Mouse (Mus musculus): ENCODE measurements at regions not wholly inside any gene's neighbourhood (a gene's known extent, or its start where the extent isn't known, plus 50 kb on each side); places are given as distances from the start of the nearest gene placed in this dataset.

DNA sequence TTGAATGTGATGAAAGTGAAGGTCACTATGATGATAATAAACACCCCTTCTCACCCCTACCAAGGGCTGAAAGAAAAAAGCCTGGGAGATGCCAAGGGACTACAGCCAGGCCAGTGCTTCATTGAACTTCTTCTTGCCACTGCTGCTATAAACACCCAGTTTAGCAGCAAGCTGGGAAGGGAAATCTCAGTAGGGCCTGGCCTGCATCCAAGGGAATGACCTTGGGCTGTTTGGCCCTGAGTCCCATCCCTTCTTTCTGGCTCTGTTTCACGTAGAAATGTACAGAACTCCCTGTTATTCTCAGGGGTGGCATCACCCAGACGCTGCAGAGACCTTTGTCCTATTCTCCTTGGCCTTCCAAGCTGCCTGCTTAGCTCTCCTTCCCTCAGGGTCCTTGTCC lies 450.0 kb upstream of the Tle4 start:
- CTCF ChIA-PET: no interaction called here

- CTCF ChIA-PET: no interaction called here
These were observed 449.5 kb upstream of the Tle4 start for GRCm38 (mm10) chr19:15047306-15047868.

DNA sequence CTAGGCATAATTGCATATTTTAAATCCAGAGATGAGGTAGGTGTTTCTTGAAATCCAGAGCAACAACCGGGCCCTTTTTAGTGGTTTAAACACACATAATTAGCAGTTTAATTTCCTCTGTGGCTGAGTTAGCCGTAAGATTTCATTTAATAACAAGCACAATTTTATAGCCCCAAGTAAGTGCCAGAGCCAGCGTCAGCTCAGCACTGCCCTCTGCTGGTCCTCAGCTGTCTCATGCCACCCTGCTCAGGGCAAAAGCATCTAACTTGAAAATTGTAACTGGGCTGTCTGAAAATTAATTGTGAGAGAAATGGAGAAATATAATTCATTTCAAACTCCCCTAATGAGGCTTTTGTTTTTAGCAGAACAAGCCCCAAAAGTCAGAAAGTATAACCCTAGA lies 437.7 kb upstream of the Tle4 start:
- CTCF ChIA-PET: no interaction called here

DNA sequence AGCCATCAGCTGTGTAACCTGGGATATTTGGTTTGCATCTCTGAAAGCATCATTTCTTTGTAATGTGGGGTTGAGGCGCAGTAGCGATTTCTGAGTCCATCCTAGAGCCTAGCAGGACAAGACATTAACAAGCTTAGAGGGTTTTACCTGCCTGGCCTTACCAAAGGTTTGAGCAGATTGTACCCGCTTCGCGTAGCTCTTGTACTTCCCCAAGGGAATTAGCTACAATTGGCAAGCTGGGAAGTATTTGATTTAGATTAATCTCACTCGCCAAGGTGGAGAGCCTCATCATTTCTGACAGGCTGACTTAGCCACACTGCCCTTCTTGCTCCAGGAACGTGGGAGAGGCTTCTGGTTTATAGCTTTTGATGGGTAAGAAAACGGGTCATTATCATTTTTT lies 436.1 kb upstream of the Tle4 start:
- CTCF ChIA-PET: no interaction called here

GRCm38 (mm10) chr19:15033396-15033795 lies 435.5 kb upstream of the Tle4 start:
- CTCF ChIA-PET: no interaction called here

DNA sequence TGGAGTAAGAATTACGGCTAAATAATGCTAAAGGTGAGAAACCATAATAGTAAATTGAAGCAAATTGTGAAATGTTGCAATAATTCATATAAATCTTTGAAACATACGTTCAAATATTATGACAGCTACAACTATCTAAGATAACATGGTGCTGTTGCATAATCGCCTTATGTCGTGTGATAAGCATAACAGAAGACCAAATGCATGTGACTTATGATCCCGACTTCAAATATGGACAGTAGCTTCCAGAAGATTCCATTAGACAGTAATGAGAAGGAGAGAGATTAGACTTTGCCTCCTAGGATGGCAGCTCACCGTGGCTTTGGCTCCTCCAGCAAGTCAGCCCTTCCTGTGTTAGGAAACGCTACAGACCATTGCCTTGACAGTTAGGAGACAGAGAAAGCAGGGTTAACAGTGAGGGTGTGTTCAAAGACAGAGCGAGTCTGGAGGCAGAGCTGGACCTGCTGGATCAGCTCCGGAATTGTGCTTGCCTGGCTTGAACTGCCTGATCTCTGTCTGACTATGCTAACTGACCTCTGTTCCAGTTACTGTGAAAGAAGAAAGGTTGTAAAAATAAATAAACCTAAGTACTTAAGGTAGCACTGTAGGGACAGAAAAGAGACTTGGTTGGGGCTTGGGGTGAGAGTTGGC lies 434.6 kb upstream of the Tle4 start:
- CTCF ChIA-PET: interaction anchor here (1.0 kb wide), 1 partner anchor 40 kb away, joined by 7 read pairs; no protein-coding TSS in a partner anchor

- CTCF ChIA-PET: no interaction called here
These were observed 433.6 kb upstream of the Tle4 start for GRCm38 (mm10) chr19:15031483-15031882.

DNA sequence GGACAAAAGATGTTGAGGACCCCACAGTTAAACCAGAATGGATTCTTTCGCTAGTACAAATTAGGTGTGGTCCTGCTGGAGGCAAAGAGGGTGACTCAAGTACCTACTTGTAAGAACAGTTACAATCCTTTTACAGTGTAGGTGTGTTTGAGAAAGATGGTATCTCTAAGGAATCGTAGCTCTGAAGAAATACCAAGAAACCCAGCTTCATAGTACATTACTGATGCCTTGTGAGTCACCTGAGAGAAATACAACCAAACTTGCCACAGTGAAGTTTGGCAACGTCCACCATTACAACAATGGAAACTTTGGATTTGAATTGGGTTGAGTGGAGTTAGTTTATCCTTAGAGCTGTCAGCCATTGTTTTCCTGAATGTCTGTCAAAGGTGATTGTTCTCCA lies 405.7 kb upstream of the Tle4 start:
- CTCF ChIA-PET: no interaction called here

GRCm38 (mm10) chr19:14993344-14993743 lies 395.5 kb upstream of the Tle4 start:
- CTCF ChIA-PET: interaction anchor here (0.9 kb wide), 1 partner anchor 39 kb away, joined by 7 read pairs; no protein-coding TSS in a partner anchor

GRCm38 (mm10) chr19:14970161-14970560 lies 372.3 kb upstream of the Tle4 start:
- CTCF ChIA-PET: no interaction called here

GRCm38 (mm10) chr19:14968283-14968682 lies 370.4 kb upstream of the Tle4 start:
- CTCF ChIA-PET: no interaction called here

DNA sequence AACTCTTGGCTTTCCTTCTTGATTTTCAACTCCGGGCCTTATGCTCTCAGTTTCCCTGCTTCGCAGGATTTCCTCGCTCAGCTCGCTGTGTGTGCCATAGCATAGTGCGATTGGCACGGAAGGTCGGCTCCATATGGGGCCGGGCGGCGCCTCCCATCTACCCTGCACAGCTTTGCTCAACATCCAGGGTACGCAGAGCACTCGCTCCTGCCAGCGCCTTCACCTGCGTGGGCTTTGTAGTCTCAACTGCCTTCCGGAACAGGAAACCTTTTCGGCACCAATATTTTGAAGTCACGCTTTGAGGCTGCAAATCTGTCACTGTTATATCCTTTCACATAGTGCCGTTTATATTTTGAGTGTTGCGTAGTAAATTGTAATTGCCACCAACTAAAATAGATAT lies 359.9 kb upstream of the Tle4 start:
- CTCF ChIA-PET: no interaction called here

DNA sequence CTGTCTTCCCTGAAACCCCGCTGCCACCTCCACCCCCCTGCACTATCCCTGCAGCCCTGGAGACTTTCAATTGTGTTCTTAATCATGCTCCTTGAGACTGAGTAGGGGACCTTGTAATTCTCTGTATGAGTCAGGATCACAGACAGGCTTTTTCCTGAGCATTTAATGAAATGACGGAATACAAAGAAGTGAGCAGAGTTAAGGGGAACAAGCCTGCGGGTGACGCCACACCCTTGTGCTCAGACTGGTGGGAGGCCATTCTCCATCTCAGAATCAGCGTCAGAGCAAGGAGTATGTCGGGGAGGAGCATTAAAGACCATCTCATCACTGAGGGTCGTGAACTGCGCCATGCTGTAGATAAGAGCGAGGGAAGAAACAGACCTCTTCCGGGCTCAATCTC lies 359.3 kb upstream of the Tle4 start:
- CTCF ChIA-PET: interaction anchor here (0.6 kb wide), 1 partner anchor 11 kb away, joined by 3 read pairs; no protein-coding TSS in a partner anchor

DNA sequence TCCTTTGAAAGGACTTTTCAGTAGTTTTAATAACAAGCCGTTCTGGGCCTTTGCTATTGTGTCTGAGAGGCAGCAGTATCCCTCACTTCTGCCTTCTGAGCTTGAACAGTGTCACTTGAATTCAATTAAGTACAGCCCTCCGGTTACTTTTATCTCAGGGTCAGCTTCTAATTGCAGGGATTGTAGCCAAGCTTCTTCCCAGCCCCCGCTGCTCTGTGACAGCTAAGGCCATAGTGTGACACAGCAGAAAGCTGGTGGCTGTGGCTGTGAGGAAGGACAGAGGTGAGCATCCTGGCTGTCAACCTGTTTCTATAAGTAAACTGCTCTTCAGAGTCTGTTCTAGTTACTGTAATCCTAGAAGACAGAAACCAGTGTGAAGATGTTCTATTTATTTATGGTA lies 358.5 kb upstream of the Tle4 start:
- CTCF ChIA-PET: no interaction called here

DNA sequence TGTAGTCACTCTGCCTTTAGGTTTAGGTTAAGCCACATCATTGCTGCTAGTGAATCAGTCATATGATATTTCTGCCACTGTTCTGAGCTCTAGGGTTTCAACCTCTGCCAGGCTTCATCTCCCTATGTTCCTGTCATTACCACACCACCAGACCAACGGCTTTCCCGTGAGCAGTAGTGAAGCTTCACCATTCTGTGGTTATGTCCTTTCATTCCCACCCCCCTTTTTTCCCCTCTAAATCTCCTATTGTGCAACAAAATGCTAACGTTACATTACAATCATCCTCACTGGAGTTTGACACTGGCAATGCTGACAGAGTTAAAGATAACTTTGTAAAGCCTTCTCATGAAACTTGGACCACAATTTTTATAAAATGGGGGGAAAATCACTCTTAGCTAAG lies 358.1 kb upstream of the Tle4 start:
- CTCF ChIA-PET: no interaction called here

GRCm38 (mm10) chr19:14940207-14940952 lies 342.5 kb upstream of the Tle4 start:
- CTCF ChIA-PET: no interaction called here

DNA sequence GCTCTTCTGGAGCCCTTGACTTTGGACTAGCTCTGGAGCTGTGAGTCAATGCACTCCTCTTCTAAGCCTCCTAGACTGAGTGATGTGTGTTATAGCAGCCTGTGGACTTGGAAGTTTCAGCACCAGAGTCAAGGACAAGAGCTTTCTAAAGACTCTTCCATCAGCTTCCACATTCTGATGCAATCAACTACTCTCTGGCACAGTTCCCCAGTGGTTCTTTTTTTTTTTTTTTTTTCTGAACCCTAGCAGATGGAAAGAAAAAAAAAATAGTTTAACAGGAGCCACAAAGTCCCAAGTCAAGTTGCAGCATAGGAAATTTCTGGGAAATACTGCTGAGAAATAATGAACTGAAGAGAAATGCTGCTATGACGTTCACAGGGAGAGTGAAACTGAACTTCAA lies 324.4 kb upstream of the Tle4 start:
- CTCF ChIA-PET: no interaction called here

DNA sequence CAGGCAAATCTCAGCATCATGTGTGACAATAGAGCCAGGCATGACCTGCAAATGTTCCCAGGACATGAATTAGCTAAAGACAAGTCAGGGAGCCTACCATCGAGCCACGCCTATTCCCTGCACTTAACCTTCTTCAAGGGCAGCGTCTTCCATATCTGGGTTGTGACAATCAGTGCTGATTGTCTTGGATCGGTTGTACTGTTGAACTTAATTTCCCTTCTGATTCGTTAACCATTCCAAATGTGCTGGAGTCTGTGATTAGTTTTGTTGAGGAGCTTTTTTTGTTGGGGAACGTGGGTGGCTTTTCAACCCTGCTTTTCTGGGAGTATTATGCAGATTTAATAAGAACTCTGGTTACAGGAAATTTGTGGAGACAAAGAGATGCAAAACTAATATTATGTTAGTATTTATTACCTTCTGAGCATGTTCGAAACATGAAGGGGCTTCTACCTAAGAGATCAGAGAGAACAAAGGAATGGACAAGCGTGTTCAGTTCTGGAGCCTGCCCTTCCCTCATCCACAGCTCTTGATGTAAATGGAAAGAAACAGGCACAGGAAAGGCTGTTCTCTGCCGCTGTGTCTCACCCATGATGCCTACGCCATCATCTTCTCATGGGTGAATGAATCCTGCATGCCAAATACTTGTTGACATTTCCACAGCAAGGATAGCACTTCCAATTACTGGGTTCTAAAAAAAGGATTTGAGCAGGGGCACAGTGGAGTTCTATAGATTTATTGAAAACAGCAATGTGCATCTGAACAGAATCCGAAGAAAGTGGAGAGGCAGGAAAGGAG lies 313.4 kb upstream of the Tle4 start:
- CTCF ChIA-PET: no interaction called here

- CTCF ChIA-PET: no interaction called here
These were observed 297.0 kb upstream of the Tle4 start for GRCm38 (mm10) chr19:14894875-14895274.

DNA sequence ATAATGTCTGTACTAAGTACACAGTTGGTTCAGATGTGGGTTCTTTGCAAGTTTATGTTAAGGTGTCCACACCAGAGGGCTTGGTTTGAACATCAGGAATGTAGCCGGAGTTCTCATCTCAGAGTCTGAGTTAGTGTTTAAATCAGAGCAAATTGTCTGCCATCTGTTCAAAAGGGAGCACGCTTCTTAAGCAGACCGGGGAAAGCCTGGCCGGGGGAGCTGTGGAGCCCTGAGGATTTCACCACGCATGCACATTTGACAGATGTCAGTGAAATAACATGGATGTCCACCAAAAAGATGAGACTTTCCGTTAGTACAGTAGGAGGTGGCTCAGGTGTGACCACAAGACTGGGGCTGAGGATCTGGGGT lies 294.5 kb upstream of the Tle4 start:
- CTCF ChIA-PET: no interaction called here

GRCm38 (mm10) chr19:14891689-14892389 lies 294.0 kb upstream of the Tle4 start:
- CTCF ChIA-PET: no interaction called here

DNA sequence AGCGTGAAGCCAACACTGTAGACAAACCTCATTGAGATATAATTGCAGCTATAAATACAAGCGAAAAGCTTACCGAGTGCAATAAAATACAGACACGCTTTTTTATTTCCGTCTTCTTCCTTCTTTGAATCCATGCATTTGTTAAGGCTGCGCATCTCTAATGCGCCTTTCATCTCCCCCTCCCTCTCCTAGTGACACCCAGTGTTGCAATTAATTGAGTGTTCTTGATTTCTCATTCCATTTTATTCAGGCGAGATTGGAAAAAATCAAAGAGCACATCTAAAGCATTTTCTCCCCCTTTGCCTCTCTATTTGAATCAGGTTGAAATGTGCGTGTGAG lies 293.2 kb upstream of the Tle4 start:
- CTCF ChIA-PET: no interaction called here

Data from spleen, embryonic (tissue).